Mouse (Mus musculus) MEL-GATA-1-ER (cell line): ENCODE data around the gene Gm21994.
"Not testable (repeated sequence)": the region's sequence is repeated elsewhere in the genome, so short reads cannot be mapped to it uniquely, and the experiment has no call there.

Experiments used
- DNase-seq: peaks from one replicate; pipeline ENCODE4 v3.0.0-alpha.2; 2012; ENCODE audit warnings: low read depth; ENCODE audit errors: extremely low read depth

Gene Gm21994

GRCm38 (mm10) chr2:150255491-150255890 lies at the start of gene Gm21994:
Gm21994 (minus strand) TSS chr2:150255591.
- DNase-seq, result not testable (repeated sequence)

DNA sequence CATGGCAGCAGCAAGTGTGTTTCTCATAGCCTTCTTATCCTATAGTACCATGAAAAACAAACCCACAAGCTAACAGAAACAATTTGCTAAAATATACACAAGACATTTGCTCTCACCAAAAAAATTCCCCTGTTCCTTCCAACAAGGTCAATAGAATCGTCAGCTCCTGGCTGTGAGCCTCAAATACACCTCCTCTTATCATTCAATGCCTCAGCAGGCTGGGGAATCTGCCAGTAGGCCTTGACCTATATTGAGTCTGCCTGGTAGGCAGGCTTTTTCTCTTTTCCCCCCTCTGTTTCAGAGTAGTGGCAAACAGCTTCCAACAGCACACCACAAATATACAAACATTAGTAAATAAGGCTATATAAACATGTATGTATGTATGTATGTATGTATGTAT lies 43.7 kb upstream of the Gm21994 start:
- DNase-seq, result no peak

DNA sequence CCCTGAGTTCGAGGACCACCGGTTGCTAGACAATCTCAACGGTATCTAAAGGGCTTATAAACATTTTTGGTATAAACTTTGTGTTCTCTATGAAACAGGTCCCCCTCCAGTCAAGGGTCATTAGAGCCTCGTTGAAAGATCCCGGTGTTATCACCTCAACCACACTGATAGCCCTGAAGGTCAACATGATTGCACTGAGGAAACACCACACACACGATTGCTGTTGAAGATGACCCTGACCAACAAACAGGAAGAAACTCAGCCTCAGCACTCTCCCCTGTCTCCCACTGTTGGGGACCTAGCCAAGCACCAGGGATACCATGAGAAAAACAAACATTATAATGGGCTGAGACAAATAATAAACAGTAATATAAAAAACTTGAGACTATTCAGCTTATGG lies 38.3 kb upstream of the Gm21994 start:
- DNase-seq, result no peak

DNA sequence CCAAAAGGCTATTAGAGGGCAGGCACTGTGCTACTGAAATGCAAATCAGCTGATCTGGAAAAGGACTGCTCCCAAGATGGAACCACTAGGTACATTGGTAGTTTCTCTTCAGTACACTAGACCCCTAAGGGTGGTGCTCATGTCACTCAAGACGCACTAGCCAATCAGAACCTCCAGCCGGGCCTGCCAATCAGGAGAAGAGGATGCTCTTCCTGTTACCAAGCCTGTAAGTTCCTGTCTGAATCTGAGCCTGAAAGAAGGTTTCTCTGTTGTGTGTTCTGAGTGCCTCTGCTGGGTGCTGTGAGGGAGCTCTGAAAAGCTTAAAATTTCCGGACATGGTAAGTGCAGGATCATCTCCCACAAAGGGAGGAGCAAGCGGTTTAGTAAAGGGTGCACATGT lies 1.9 kb upstream of the Gm21994 start, which contains the start of gene Gm14124:
Gene Gm14124, plus strand, starts transcription at position 227 of the 400 bp plus-strand sequence.
- not testable (repeated sequence) for DNase-seq

- DNase-seq, result not testable (repeated sequence)
Observed at GRCm38 (mm10) chr2:150256861-150257260, 1.5 kb upstream of the Gm21994 start.

DNA sequence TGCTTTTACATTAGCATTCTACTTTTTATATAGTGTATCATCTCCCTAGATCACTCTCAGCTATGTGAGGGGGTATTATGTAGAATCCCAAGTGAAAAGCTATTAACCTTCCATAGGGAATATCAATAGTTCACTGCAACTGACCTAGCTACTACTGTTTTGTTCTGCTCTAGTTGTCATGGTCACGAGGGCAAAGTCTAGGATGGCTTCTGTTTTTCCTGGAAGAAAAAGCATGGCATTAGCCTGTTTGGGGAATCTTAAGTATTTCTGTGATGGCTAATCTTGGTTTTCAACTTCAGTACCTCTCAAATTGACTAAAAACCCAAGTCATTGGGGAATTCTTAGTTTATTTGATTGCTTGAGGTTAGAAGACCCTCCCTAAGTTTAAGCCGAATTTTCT lies 12.2 kb downstream of the Gm21994 start:
- DNase-seq, result no peak

GRCm38 (mm10) chr2:150223263-150223662 lies 32.1 kb downstream of the Gm21994 start:
- DNase-seq, result not testable (repeated sequence)

DNA sequence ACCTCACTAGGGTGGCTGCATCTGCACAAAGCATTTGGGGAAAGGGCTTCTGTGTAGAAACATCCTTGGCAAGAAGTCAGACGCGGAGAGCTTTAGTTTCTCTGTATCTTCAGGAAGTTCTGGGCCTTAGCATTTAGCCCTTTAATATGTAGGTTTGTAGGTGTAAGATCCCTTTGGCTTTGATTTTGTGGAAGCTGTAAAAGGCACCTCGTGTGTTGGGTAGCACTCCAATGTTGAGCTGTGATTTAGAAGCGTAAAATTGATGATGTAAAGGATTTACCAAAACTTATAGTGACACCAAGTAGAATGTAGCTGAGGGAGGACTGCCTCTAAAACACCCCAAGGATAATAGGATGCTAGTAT lies 37.0 kb downstream of the Gm21994 start:
- not testable (repeated sequence) for DNase-seq

DNA sequence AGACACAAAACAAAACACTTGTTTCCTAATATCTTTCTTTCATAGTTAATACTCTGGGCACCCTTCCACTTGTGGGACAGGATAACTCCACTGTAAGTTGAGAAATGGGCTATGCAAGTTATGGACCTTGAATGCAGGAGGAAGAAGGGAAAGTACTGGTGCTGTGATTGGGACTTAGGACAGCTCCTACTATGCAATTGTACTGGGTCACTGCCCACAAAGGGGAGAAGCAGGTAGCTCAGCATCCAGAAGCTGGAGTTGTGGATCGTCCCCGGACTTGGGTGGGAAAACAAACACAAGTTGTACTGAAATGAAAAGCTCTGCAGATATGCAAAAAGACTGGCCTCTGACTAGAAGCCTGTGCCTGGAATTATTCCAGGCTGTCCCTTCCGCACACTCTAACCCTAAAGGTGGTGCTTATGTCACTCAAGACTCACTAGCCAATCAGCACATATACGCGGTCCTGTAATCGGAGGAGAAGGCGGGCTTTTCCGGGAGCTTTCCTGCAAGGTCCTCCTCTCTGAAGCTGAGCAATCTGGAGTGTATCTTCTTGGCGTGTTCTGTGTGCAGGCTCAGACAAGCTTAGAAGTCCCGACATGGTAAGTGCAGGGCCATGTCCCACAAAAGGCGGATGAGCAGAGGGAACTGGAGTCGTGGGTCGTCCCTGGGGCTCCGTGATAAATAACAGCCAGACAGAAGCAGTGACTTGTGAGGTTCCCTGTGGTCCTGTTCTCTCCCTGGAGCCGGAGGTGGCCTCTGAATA lies 37.6 kb downstream of the Gm21994 start, which contains the start of gene Zfp937:
Gene Zfp937, plus strand, starts transcription at position 474 of the 763 bp plus-strand sequence.
- DNase-seq, result not testable (repeated sequence)
